Mouse (Mus musculus): ENCODE results near the gene Nkd2.
A peak's percentile ranks its signal among the peaks of the same experiment; 100 is the strongest.

The Nkd2 gene

DNA sequence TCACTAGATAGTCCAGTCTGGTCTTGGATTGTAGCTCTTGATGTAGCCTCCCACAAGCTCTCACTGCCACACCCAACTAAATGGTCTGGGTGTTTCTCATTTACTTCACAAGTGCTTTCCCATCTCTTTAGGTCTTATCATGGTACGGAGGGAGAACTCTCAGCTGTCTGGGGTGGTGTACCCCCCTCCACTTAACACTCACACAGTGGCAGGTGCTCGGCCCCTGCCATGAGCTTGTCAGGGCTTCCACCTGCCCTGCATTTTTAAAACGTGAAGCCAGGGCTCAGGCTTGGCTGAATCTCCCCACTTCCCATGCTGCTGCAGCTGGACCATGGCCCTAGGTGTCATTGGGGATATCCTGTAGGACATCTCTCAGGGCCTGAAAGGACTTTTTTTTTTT lies 28.5 kb downstream of the Nkd2 start:
- no peak for DNase-seq (ENCODE audit: low spot score in 2 of 2)

DNA sequence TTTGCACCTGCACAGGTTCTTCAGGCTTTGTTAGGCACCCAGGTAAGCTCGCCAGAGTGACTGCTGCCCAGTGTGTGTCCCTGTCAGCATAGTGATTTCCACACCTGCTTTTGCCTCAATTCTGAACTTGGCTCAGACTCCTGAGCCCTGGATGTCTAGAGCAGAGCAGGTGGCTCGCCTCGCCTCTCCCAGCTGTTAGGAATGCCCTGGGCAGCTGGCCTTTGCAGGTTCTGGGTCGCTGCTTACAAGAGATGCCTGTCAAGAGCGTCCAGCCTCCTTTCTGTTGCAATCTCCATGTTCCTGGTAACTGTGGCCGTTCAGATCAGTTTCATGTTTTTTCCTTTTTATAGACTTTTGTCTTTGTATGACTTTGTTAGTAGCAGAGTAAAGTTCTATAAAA lies 31.1 kb downstream of the Nkd2 start:
- DNase-seq (ENCODE audit: low spot score in 2 of 2): no peak

DNA sequence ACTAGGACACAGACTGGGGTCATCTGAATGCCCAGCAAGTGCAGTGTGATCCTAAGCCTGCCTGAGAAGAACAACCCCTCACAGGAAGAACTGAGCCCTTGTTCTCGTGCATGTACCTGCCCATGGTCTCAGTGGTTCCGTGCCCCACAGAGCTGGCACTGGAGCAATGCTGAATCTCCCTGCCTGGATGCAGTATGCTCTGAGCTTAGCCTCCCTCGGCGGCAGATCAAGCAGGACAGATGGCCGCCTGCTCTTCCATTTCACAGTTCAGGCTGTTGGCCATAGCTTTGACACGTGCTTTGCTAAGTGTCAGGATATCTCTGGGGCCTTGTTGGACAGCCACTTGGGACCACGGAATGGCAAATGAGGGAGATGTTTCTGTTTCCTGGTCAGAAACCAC lies 33.2 kb downstream of the Nkd2 start:
- no peak for DNase-seq (ENCODE audit: low spot score in 2 of 2)

DNA sequence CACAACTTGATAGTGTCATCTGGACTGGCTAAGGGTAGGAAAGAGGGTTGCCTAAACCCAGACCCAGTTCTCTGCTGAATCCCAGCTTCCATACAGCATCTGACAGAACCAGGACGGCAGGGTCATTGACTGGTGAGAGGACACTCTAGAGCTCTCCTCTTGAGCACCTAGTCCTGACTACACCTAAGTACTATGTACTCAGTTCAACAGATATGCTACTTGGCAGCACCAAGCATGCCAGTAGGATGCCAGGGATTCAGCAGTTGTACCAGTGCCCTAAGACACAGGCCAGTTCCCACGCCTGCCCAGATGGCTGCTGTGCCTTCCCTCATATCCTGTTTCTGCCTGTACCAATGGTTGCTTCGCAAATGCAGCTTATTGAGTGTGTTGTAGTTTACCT lies 34.5 kb downstream of the Nkd2 start:
- DNase-seq (ENCODE audit: low spot score in 2 of 2): no peak

DNA sequence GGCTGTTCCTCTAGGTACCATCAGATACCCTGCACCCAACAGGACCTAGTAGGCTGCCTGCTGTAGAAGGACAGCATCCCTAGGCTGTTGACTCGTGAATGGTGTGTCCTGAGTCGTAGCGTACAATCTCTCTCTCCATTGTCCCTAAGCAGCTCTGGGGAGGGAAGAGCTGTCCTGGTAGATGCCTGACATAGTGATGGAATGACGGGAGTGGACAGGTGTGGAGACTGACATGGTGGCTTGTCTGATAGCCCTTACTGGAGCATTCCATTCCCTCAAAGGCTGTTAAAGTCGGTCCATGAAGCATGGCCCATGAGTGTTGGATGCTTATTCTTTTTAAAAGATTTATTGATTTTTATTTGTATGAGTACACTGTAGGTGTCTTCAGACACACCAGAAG lies 42.5 kb downstream of the Nkd2 start:
- no peak for DNase-seq (ENCODE audit: low spot score in 2 of 2)

DNA sequence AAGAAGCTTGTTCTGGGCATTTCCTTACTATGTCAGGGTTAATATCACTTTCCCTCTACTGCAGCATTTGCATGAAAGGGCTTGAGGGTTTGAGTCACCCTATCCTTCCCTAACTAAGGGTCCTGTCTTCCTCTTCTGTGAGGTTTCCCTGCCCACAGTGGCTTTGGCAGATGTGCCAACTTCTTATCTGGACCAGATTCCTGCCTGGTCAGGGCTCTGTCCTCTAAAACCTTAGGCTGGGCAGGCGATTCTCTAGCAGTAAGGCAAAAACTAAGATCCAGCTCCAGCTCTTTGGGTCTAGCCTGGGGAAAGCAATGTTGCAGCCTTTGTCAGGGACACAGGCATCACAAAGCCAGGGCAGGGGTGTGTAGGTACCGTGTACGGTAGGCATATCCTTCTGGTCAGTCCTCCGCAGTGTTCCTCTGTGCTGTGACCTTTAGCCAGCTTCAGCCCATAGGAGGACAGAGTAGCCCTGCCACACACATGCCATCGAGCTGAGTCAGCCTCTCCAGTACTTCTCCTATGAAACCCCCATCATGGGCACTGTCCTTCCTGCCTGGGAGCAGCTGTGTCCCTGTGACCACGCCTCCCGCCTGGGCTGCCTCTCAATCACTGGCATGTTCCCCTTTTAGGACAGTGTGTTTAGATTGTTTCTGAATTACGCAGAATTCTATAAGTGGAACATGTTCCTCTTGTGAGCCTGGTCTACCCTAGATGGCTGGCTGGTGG lies 43.8 kb downstream of the Nkd2 start:
- peak in 1 of 2 experiments; percentile 5 for DNase-seq (ENCODE audit: low spot score in 2 of 2)

DNA sequence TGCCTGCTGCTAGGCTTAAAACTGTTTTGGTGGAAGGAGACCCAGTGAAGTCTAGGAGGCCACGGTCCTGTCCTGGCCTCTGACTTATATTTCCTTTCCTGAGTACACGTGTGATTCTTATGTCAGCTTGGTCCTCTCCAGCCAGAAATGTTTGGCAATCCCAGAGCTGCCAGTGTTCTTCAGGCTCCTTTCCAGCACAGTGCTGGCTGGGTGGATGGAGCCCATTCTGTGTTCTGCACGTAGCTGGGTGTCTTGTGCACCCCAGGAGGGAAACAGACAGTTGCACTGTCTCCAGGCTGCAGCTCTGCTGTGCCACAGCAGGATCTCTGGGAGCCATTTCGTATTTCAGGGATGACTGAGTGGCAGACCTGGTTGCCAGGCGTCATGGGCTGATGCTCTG lies 48.3 kb downstream of the Nkd2 start:
- no peak for DNase-seq (ENCODE audit: low spot score in 2 of 2)

DNA sequence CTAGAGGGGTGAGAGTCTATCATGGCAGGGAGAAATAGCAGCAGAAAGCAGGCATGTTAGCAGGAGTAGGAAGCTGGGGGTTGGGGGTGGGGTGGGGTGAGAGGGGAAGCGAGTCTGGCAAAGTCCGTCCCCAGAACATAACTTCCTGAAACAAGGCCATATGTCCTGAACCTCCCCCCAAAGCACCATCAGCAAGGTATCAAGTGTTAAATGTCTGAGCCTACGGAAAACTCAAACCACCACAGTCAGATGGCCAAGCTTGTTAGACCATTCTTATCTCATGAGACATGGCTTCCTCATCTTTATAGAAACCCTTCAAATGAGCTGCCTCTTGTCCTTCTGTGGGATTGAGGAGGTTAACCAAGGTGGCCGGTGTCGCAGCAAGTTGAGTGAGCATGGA lies 54.3 kb downstream of the Nkd2 start:
- DNase-seq (ENCODE audit: low spot score in 2 of 2): no peak

DNA sequence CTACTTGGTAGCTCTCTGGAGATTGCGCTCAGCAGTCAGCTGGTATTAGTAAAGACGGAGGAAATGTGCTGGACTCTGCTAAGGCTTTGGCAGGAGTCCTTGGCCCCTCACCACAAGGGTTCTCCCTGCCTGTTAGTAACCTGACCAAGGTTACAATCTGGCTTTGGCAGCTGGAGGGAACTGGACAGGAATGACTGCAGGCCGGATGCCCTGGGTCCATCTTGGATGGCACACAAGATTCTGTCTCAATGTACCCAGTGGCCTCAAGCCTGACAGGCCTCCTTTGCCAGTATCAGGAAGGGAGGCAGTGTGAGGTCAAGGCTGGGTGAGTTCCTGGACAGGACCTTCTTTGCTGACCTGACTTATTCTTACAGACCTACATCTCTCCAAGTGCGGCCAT lies 55.3 kb downstream of the Nkd2 start:
- no peak for DNase-seq (ENCODE audit: low spot score in 2 of 2)

DNA sequence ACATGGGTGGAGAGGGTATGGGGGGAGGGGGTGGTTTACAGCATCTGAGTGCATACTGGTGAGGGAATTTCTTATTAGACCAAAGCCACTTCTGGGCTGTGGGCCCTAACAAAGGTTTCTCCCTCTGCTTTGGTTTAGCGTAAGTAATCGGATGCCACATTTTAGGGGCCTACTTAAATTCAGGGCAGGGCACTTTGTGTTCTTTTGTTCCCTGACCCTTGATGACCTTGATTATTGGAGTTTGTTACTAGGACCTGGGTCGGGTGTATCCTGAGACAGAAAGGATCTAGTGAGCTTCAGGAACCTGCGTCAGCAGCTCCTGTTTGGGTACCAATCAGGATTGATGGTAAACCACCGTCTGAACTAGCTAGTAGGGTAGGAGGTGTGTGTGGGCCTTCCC lies 64.9 kb downstream of the Nkd2 start:
- DNase-seq (ENCODE audit: low spot score in 2 of 2): no peak

DNA sequence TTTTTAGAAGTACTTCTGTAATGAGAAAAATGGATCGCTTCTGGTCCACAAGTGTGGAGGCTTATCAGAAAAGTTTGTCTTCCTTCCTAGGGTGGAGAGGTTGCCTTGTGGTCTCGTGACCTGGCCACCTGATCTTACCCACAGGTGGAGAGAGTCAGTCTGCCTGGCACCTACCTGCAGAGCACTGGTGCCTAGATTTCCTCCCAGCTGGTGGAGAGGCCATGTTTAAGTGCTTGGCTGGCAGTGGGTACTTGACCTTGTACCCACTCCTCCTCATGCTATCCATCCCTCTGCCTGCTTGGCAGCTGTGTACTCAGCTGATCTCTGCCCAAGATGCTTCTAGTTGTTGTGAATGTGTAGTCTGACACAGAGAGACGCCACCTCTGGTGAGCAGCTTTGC lies 69.9 kb downstream of the Nkd2 start:
- DNase-seq (ENCODE audit: low spot score in 2 of 2): no peak

DNA sequence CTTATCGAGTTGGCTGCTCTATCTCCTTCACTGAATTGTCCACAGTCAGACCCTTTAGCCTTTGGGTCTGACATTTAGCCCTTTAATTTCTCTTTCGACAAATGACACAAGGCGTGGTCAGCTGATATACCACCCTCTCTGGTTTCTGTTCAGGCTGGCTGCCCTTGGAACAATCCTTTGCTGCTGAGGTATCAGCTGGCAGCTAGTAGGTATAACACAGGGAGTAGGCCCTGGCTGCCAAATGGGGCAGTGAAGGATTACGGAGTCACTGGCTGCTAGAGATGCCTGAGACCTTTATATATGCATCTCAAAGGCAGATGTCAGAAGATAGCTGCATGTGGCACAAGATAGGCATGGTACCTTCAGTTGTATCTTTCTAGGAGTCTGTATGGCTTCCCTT lies 71.6 kb downstream of the Nkd2 start:
- no peak for DNase-seq (ENCODE audit: low spot score in 2 of 2)

DNA sequence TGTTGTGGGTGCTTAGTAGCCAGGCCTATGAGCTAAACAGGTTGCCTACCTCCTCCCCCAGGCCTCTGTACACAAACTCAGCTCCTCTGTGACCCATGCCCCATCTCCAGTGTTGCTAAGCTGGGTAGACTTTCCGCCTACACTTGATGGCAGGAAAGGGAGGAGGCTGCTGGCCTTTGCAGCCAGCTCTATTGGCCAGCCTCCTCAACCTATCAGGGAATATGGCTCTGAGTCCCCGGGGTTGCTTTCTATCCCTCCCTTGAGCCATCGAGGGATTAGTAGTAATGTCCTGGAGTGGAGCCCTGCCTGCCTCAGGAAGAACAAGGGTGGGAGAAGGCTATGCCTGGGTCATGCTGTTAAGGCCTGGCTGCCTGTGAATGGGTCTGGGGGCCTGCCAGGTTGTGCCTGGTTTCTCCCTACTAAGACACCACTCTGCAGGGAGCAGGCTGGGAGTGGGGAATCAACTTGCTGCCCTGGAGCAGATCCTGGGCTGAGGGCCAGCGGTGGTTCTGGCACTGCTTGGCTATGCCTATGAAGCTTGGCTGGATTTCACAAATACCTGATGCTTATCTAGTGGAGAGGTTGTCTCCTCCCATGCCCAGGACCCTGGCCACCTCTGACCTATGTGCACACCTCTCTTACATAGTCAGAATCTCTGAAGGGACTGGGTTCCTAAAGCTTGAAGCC lies 73.8 kb downstream of the Nkd2 start:
- no peak for DNase-seq (ENCODE audit: low spot score in 2 of 2)

DNA sequence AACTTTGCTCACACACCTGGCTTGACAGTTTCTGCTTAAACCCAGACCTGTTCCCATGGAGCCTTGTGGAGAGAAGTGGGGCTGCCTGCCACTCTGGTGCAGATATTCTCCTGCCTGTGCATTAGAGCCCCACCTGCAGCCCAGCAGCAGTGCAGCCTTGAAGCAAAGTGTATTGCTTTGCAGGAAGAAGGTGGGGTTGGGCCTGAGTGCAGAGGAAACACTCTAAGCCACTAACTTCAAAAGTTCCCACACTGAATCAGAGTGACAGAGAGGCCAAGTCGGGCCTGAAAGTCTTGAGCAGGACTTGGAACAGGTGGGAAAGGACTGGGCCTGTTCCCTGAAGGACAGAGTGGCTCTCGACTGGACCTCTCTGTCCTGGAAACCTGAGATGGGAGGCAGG lies 74.8 kb downstream of the Nkd2 start:
- no peak for DNase-seq (ENCODE audit: low spot score in 2 of 2)

DNA sequence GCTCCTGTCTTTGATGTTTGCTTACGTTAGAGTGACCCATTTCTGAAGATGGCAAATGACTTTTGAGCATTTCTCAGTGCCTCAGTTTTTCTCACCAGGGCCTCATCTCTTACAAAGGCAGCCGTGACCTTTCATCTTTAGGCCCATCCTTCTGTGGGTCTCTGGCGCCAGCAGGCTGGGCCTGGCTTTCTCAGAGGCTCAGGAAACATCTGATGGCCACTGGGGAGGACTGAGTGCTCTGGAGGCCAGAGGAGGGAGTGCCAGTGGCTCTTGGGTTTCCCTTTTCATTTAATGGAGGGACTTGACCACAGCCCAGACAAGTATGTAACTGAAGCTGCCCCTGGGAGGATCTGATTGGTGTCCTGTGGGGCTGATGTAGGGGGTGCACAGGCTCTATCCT lies 76.3 kb downstream of the Nkd2 start:
- no peak for DNase-seq (ENCODE audit: low spot score in 2 of 2)

DNA sequence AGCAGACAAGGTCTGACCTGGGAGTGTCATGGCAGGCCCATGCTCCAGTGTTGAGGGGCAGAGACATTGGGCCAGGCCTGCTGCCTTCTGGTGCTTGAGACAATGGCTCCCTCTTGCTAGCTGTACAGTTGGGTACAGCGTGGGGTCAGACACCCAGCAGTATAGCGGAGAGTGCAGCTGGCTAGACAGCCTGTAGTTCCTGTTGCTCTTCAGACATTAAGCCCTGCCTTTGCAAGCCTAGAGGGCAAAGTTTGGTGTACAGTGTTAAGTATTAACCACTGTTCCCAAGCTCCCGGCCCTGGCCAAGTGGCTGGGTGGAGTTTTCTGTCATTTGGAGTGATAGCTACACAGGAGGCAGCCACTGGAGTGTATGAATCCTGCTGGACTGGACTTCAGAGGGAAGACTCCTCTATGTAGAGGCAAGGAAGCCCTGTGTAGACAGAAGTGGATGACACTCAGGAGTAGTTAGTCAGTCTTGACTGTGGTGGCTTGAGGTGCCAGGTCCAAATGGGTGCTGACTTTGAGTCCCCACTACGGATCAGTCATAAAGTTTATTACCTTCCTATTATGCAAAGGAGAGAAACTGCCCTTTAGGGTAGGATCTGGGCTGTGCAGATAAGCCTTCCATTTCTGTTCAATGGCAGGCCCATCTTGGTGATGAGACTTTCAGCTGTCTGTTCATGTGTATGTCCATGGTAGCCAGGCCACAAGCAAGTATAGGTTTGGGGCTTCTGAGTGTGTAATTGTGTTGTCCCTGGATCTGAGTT lies 77.3 kb downstream of the Nkd2 start:
- no peak for DNase-seq (ENCODE audit: low spot score in 2 of 2)

All from right cerebral cortex, adult 2 months (tissue).